Mouse (Mus musculus) hindbrain, postnatal 0 days (tissue): Measurements from ENCODE around the gene Tigd3. TPM values are rescaled to one million over a fixed set of nuclear protein-coding genes. Genes with fewer than 3 reads are reported as not detected.

Source experiments
- ATAC-seq: fragments of 200-750 bp; cut with Nextera tagmentation; 2 replicates; pipeline ENCODE4 v1.8.0; 2017; ENCODE audit warnings: mild to moderate bottlenecking, moderate TSS enrichment, moderate library complexity
- DNase-seq: peaks from one replicate; pipeline ENCODE4 v3.0.0-alpha.2; 2015; ENCODE audit warnings: low spot score
- H3K27ac ChIP-seq: fragments of 300-500 bp; sonication (generic); 2 replicates; pipeline ENCODE4 v1.5.1; 2014; ENCODE audit warnings: mild to moderate bottlenecking
- H3K27me3 ChIP-seq: fragments of 300-500 bp; sonication (generic); 2 replicates; pipeline ENCODE4 v1.6.1; 2014; ENCODE audit warnings: low read length, mixed read lengths; ENCODE audit not compliant: insufficient read depth
- H3K36me3 ChIP-seq: fragments of 300-500 bp; sonication (generic); 2 replicates; pipeline ENCODE4 v1.6.1; 2014; ENCODE audit warnings: low read length, mixed read lengths; ENCODE audit not compliant: insufficient read depth
- H3K4me1 ChIP-seq: fragments of 300-500 bp; sonication (generic); 2 replicates; pipeline ENCODE4 v1.6.1; 2014; ENCODE audit warnings: antibody characterized with exemption, low read length, mixed read lengths; ENCODE audit not compliant: insufficient read depth
- H3K4me2 ChIP-seq: fragments of 300-500 bp; sonication (generic); 2 replicates; pipeline ENCODE4 v1.6.1; 2014; ENCODE audit warnings: low read depth, mild to moderate bottlenecking, low read length, moderate library complexity, mixed read lengths
- H3K4me3 ChIP-seq: fragments of 300-500 bp; sonication (generic); 2 replicates; pipeline ENCODE4 v1.5.1; 2014; ENCODE audit warnings: low read length
- H3K9ac ChIP-seq: fragments of 300-500 bp; sonication (generic); replicated peaks from 2 replicates; pipeline ENCODE4 v1.6.1; 2014; ENCODE audit warnings: mild to moderate bottlenecking, low read length, moderate library complexity, mixed read lengths
- H3K9me3 ChIP-seq: fragments of 300-500 bp; sonication (generic); 2 replicates; pipeline ENCODE4 v1.6.1; 2016; ENCODE audit warnings: low read length, mixed read lengths
- CTCF ChIP-seq: IDR thresholded peaks from 2 replicates; pipeline ENCODE4 v1.5.1; 2016; ENCODE audit warnings: antibody characterized with exemption, control low read depth, low read depth
- WGBS: fragments of 180-500 bp; shearing (Covaris S2); extraction: QIAGEN DNeasy Blood & Tissue Kit; methylation state at CpG from one replicate; pipeline ENCODE4 v1.1.7; 2014; 5-methylcytosine and 5-hydroxymethylcytosine counted together
- polyA plus RNA-seq: library from polyadenylated mRNA; unstranded; fragments of >200 nt; fragmentation: Nextera tagmentation; extraction: Ambion mirVana; gene quantifications from 2 replicates; pipeline ENCODE4 v1.2.1, GENCODE M21; 2015
- total RNA-seq: library from RNA; depleted of rRNA; stranded (reverse); fragments of >200 nt; gene quantifications from 2 replicates; pipeline ENCODE4 v1.2.3, GENCODE M21; 2014

Gene Tigd3
- total and polyA plus RNA-seq, 2 experiments from 2014 or later = 7.1 to 7.5 TPM

DNA sequence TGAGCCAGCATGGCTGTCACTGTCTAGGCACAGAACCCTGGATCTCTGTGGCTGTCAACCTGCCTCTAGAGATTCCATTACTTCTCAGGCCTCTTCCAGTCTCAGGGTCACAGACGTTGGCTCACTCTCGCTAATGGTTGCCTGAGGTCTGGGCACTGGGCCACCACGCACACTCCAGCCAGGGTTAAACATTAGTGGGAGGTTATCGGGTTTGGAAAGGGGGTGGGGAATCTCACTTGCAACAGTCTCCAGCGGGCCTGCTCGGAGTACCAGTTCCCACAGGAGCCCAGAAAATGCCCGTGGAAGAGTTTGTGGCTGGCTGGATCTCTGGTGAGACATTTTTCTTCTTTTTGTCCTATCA, 15.6 kb downstream of the Tigd3 start:
- Histone ChIP-seq H3K4me1 (peaks cover 14% of the 10 kb centered on the region), H3K27ac (peak overlapping the region; percentile 65), H3K4me3 (no peak overlapping the region), H3K36me3 (no peaks in the 10 kb centered on the region), H3K9ac (peak overlapping the region; percentile 22; the same call in 1 of the 2 replicates), H3K9me3 (no peaks in the 10 kb centered on the region), H3K4me2 (peak overlapping the region; percentile 28; the same call in 1 of the 2 replicates), H3K27me3 (no peaks in the 10 kb centered on the region)
- no peak for TF ChIP-seq CTCF
- WGBS = 51% methylated on average over 7 of the region's 7 CpGs
- ATAC-seq (no peak), DNase-seq (no peak)

DNA sequence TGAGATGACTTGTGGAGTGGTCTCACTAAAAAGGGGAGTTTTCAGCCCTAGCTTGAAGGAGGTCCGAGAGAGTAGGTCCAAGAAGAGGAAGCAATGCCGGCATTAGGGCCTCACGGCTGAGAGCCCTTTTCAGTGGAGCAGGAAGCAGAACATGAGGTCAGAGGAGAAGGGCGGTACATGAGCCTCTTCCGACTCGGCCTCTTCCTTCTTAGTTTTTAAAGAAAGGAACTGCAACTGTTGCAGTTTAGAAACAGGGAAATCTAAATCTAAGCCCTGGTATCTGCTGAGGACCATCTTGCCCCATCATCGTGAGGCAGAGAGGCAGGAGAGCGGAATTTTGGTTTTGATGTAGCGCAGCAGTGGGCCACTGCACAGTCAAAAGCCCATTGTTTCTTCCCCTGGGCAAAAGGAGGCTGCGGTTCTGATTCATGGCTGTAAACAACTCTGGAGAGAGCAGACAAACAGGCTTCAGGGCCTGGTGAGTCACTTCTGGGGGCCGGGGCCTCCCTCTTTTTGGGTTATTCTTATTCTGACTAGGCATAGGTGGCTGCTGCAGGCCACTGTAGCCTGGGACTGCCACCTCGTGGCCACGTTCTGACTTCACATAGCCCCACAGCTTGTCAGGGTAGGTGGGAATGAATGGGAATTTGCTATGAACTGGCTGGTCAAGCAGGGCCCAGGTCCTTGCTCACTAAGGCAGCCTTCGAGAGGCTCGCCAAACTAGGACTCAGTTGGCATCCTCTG, 16.2 kb downstream of the Tigd3 start, which contains the start of gene Slc25a45:
Gene Slc25a45 (plus strand): TSS at position 191 of the 744 bp plus-strand sequence.
- H3K36me3 ChIP-seq = no peaks in the 10 kb centered on the region
- peak within 1 kb of the TSS; percentile 65 for H3K27ac ChIP-seq
- peak within 1 kb of the TSS; percentile 28; the same call in 1 of the 2 replicates for H3K4me2 ChIP-seq
- TF ChIP-seq CTCF = peak; percentile 89
- H3K4me1 ChIP-seq = peaks cover 14% of the 10 kb centered on the region
- ATAC-seq (peak; percentile 66), DNase-seq (peak; percentile 81)
- no peaks in the 10 kb centered on the region for H3K27me3 ChIP-seq
- peak within 1 kb of the TSS; percentile 22; the same call in 1 of the 2 replicates for H3K9ac ChIP-seq
- no peaks in the 10 kb centered on the region for H3K9me3 ChIP-seq
- H3K4me3 ChIP-seq = no peak within 1 kb of the TSS
- 46% methylated on average over 15 of the region's 15 CpGs for WGBS

DNA sequence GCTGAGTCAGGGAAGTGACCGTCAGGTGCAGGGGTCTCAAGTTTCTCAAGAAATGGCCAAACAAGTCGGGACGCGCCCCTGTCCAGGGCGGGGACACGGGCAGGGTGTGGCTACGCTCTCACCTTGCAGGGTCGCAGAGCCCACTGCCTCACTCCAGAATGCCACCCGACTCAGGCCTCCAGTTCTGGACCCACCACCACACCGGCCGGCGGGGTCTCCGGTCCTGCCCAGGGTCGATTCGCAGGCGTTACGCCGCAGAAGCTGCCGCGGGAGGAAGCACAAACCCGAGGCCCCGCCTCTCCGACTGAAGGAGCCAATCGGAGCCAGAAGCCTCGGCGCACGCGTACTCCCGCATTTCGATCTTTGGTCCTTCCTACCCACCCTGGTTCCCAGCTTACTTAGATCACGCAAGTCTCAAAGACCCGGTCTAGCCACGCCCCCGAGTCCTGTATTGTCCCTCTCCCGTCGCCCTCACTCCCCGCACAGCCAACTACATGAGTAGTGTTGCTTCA, 18.9 kb downstream of the Tigd3 start, which contains the start of gene Frmd8:
Gene Frmd8 (minus strand): TSS at position 306 of the 512 bp plus-strand sequence.
- Histone ChIP-seq H3K36me3 (no peaks in the 10 kb centered on the region), H3K9ac (peak within 1 kb of the TSS; percentile 71), H3K27ac (peak within 1 kb of the TSS; percentile 74), H3K9me3 (no peaks in the 10 kb centered on the region), H3K4me3 (peak within 1 kb of the TSS; percentile 75), H3K4me1 (peaks cover 14% of the 10 kb centered on the region), H3K4me2 (peak within 1 kb of the TSS; percentile 97), H3K27me3 (no peaks in the 10 kb centered on the region)
- DNase-seq = peak; percentile 96
- ATAC-seq = peak; percentile 90
- no peak for TF ChIP-seq CTCF
- under 1% methylated on average over 33 of the region's 37 CpGs for WGBS

DNA sequence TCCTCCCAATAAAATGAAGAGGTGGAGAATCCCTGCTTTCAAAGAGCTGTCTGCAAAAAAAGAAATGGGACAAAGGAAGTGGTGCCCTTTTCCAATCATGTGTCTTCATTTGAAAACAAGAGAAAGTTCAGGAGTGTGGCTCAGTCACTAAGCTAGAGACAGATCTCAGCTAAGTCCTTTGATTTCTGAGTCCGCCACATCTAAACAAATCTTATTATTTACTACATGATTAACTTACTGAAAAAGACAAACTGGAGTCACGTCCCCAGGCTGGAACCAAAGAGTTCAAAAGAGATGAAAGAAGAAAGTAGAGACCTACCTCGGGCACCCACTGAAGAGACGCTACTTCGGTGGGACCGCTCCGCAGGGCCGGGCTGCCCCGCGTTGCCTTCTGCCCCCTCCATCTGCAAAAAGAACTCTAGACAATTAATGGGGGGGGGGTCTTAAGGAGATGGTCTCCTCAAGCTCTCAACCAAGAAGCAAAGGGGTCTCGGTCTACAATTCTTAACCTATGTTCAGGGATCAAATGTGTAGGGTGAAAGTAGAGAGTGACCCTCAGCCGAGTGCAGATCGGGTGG, 19.5 kb downstream of the Tigd3 start:
- Histone ChIP-seq H3K4me3 (peak overlapping the region; percentile 75), H3K9ac (peak overlapping the region; percentile 71), H3K4me1 (peaks cover 14% of the 10 kb centered on the region), H3K4me2 (peak overlapping the region; percentile 97), H3K36me3 (no peaks in the 10 kb centered on the region), H3K27ac (no peak overlapping the region), H3K27me3 (no peaks in the 10 kb centered on the region), H3K9me3 (no peaks in the 10 kb centered on the region)
- 6% methylated on average over 13 of the region's 13 CpGs for WGBS
- TF ChIP-seq CTCF = no peak
- DNase-seq (no peak), ATAC-seq (no peak)

DNA sequence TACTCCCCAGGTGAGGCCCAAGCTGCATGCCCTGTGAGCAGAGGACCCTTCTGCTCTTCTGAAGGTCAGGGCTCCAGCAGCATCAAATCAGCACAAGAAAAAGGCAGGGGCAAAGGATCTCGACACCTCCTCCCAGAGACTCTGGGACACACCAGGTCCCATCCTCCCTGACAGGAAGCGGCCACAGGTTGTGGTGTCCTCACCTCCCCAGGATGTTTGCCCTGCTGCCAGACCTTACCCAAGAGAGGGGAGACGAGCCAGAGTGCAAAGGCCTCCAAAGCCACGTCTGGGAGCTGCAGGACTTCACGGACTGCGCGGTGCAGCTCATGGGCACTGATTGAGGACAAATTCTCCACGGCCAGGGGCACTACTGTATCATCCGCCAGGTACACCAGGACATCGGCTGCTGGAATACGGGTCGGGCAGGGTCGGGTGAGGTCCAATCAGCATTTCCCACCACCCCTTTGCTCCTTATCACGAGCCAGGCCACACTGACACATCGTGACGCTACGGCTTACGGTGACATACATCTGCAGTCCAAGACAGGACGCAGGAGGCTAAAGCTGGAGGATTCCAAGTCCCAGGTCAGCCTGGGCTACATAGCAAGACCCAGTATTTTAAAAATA, 20.9 kb downstream of the Tigd3 start:
- no peak for ATAC-seq
- H3K9ac ChIP-seq = no peak overlapping the region
- no peak overlapping the region for H3K4me2 ChIP-seq
- WGBS = 88% methylated on average over 19 of the region's 19 CpGs
- TF ChIP-seq CTCF = no peak
- H3K27ac ChIP-seq = no peak overlapping the region
- no peaks in the 10 kb centered on the region for H3K27me3 ChIP-seq
- no peak overlapping the region for H3K4me3 ChIP-seq
- H3K4me1 ChIP-seq = peaks cover 14% of the 10 kb centered on the region
- H3K36me3 ChIP-seq = peaks cover 8% of the 10 kb centered on the region; the same call in 1 of the 2 replicates
- no peak for DNase-seq
- no peaks in the 10 kb centered on the region for H3K9me3 ChIP-seq

DNA sequence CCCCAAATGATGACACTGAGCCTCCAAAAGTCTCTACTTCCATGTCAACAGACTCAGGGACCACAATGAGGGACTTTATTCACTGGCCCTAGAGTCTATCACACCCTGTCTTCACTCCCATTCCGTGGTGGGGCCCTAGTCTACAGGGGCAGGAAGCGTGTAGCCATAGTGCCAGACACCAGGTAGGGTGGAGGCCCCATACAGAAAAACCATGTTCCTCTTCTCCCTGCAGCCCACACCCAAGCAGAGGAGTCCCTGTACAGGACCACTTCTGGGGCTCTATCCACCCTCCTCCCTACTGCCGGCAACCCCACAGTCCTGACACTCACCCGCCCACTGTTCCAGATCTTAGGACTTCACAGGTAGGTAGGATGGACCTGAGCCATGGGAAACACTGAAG, 21.4 kb downstream of the Tigd3 start:
- TF ChIP-seq CTCF = no peak
- Histone ChIP-seq H3K4me1 (peaks cover 14% of the 10 kb centered on the region), H3K9me3 (no peaks in the 10 kb centered on the region), H3K4me3 (no peak overlapping the region), H3K27me3 (no peaks in the 10 kb centered on the region), H3K9ac (no peak overlapping the region), H3K36me3 (peaks cover 8% of the 10 kb centered on the region; the same call in 1 of the 2 replicates), H3K27ac (no peak overlapping the region), H3K4me2 (no peak overlapping the region)
- ATAC-seq (no peak), DNase-seq (no peak)
- 91% methylated on average over 4 of the region's 4 CpGs for WGBS
